Mouse (Mus musculus) midbrain, embryonic 16.5 days (tissue): ENCODE results near the gene Rorb. TPM values are rescaled to one million over a fixed set of nuclear protein-coding genes. Genes with fewer than 3 reads are reported as not detected.

Experiments
- ATAC-seq: fragments of 200-750 bp; cut with Nextera tagmentation; 2 replicates; pipeline ENCODE4 v1.8.0; 2017; ENCODE audit warnings: moderate TSS enrichment
- H3K27ac ChIP-seq: fragments of 300-500 bp; sonication (generic); 2 replicates; pipeline ENCODE4 v1.5.1; 2014; ENCODE audit warnings: mild to moderate bottlenecking, low read length, mixed read lengths
- H3K27me3 ChIP-seq: fragments of 300-500 bp; sonication (generic); 2 replicates; pipeline ENCODE4 v1.6.1; 2014; ENCODE audit warnings: low read depth, low read length, mixed read lengths; ENCODE audit not compliant: control insufficient read depth, insufficient read depth
- H3K36me3 ChIP-seq: fragments of 300-500 bp; sonication (generic); 2 replicates; pipeline ENCODE4 v1.6.1; 2014; ENCODE audit warnings: mild to moderate bottlenecking, low read length, moderate library complexity, mixed read lengths; ENCODE audit not compliant: control insufficient read depth, insufficient read depth
- H3K4me1 ChIP-seq: fragments of 300-500 bp; sonication (generic); 2 replicates; pipeline ENCODE4 v1.6.1; 2014; ENCODE audit warnings: mild to moderate bottlenecking, low read length, mixed read lengths; ENCODE audit not compliant: control insufficient read depth, insufficient read depth
- H3K4me2 ChIP-seq: fragments of 300-500 bp; sonication (generic); 2 replicates; pipeline ENCODE4 v1.6.1; 2014; ENCODE audit warnings: mild to moderate bottlenecking, low read length, mixed read lengths
- H3K4me3 ChIP-seq: fragments of 300-500 bp; sonication (generic); 2 replicates; pipeline ENCODE4 v1.5.1; 2014; ENCODE audit warnings: low read depth, mild to moderate bottlenecking, low read length, moderate library complexity, mixed read lengths
- H3K9ac ChIP-seq: fragments of 300-500 bp; sonication (generic); 2 replicates; pipeline ENCODE4 v1.6.1; 2014; ENCODE audit warnings: low read depth, low read length, mixed read lengths
- H3K9me3 ChIP-seq: fragments of 300-500 bp; sonication (generic); replicated peaks from 2 replicates; pipeline ENCODE4 v1.6.1; 2014; ENCODE audit warnings: mild to moderate bottlenecking, low read length, mixed read lengths; ENCODE audit not compliant: control insufficient read depth, poor library complexity, severe bottlenecking
- WGBS: fragments of 180-500 bp; shearing (Covaris S2); extraction: QIAGEN DNeasy Blood & Tissue Kit; methylation state at CpG from one replicate; pipeline ENCODE4 v1.1.7; 2014; 5-methylcytosine and 5-hydroxymethylcytosine counted together
- polyA plus RNA-seq: library from polyadenylated mRNA; unstranded; fragments of >200 nt; fragmentation: Nextera tagmentation; extraction: Ambion mirVana; gene quantifications from 2 replicates; pipeline ENCODE4 v1.2.1, GENCODE M21; 2015

The Rorb gene
- polyA plus RNA-seq, 1 experiment from 2014 or later = 23.0 TPM

- Histone ChIP-seq H3K27me3 (no peaks in the 10 kb centered on the region), H3K27ac (no peak overlapping the region), H3K36me3 (no peaks in the 10 kb centered on the region), H3K9ac (no peak overlapping the region), H3K9me3 (no peaks in the 10 kb centered on the region), H3K4me1 (no peaks in the 10 kb centered on the region), H3K4me2 (no peak overlapping the region), H3K4me3 (no peak overlapping the region)
- no peak for ATAC-seq
These were observed 199.1 kb downstream of the Rorb start for GRCm38 (mm10) chr19:18911755-18912340.

- ATAC-seq = no peak
- Histone ChIP-seq H3K36me3 (no peaks in the 10 kb centered on the region), H3K27ac (no peak overlapping the region), H3K4me2 (no peak overlapping the region), H3K9me3 (no peaks in the 10 kb centered on the region), H3K27me3 (no peaks in the 10 kb centered on the region), H3K9ac (no peak overlapping the region), H3K4me3 (no peak overlapping the region), H3K4me1 (no peaks in the 10 kb centered on the region)
- 54% methylated on average over 3 of the region's 3 CpGs for WGBS
These were observed 201.4 kb downstream of the Rorb start for GRCm38 (mm10) chr19:18909641-18910040.

GRCm38 (mm10) chr19:18905511-18905910, 205.5 kb downstream of the Rorb start:
- Histone ChIP-seq H3K27ac (no peak overlapping the region), H3K9me3 (no peaks in the 10 kb centered on the region), H3K4me3 (no peak overlapping the region), H3K27me3 (no peaks in the 10 kb centered on the region), H3K9ac (no peak overlapping the region), H3K4me2 (no peak overlapping the region), H3K36me3 (no peaks in the 10 kb centered on the region), H3K4me1 (no peaks in the 10 kb centered on the region)
- 74% methylated on average over 3 of the region's 3 CpGs for WGBS
- ATAC-seq = no peak

GRCm38 (mm10) chr19:18902694-18903067, 208.3 kb downstream of the Rorb start:
- no peaks in the 10 kb centered on the region for H3K4me1 ChIP-seq
- no peaks in the 10 kb centered on the region for H3K9me3 ChIP-seq
- ATAC-seq = no peak
- H3K27ac ChIP-seq = no peak overlapping the region
- no peak overlapping the region for H3K9ac ChIP-seq
- H3K36me3 ChIP-seq = no peaks in the 10 kb centered on the region
- 52% methylated on average over 6 of the region's 6 CpGs for WGBS
- no peaks in the 10 kb centered on the region for H3K27me3 ChIP-seq
- H3K4me2 ChIP-seq = no peak overlapping the region
- no peak overlapping the region for H3K4me3 ChIP-seq

GRCm38 (mm10) chr19:18902041-18902693, 208.8 kb downstream of the Rorb start:
- Histone ChIP-seq H3K4me2 (no peak overlapping the region), H3K27me3 (no peaks in the 10 kb centered on the region), H3K9ac (no peak overlapping the region), H3K4me3 (no peak overlapping the region), H3K9me3 (no peaks in the 10 kb centered on the region), H3K27ac (no peak overlapping the region), H3K36me3 (no peaks in the 10 kb centered on the region), H3K4me1 (no peaks in the 10 kb centered on the region)
- WGBS = 60% methylated on average over 15 of the region's 15 CpGs
- ATAC-seq = no peak

GRCm38 (mm10) chr19:18898238-18898637, 212.8 kb downstream of the Rorb start:
- no peaks in the 10 kb centered on the region for H3K36me3 ChIP-seq
- no peak overlapping the region for H3K27ac ChIP-seq
- H3K9ac ChIP-seq = no peak overlapping the region
- ATAC-seq = no peak
- no peaks in the 10 kb centered on the region for H3K9me3 ChIP-seq
- no peaks in the 10 kb centered on the region for H3K27me3 ChIP-seq
- H3K4me2 ChIP-seq = no peak overlapping the region
- no peak overlapping the region for H3K4me3 ChIP-seq
- H3K4me1 ChIP-seq = no peaks in the 10 kb centered on the region

- ATAC-seq = peak; percentile 63
- no peak overlapping the region for H3K4me2 ChIP-seq
- peaks cover 16% of the 10 kb centered on the region for H3K4me1 ChIP-seq
- H3K9ac ChIP-seq = no peak overlapping the region
- 68% methylated on average over 4 of the region's 4 CpGs for WGBS
- peak overlapping the region; percentile 57; the same call in 1 of the 2 replicates for H3K27ac ChIP-seq
- H3K27me3 ChIP-seq = no peaks in the 10 kb centered on the region
- H3K9me3 ChIP-seq = no peaks in the 10 kb centered on the region
- H3K36me3 ChIP-seq = no peaks in the 10 kb centered on the region
- no peak overlapping the region for H3K4me3 ChIP-seq
These were observed 220.8 kb downstream of the Rorb start for GRCm38 (mm10) chr19:18890216-18890615.

- no peaks in the 10 kb centered on the region for H3K36me3 ChIP-seq
- H3K4me3 ChIP-seq = peak overlapping the region; percentile 33
- peak overlapping the region; percentile 66; the same call in 1 of the 2 replicates for H3K9ac ChIP-seq
- WGBS = 56% methylated on average over 1 of the region's 1 CpGs
- H3K4me2 ChIP-seq = peak overlapping the region; percentile 70
- H3K4me1 ChIP-seq = peaks cover 16% of the 10 kb centered on the region
- H3K27me3 ChIP-seq = no peaks in the 10 kb centered on the region
- H3K9me3 ChIP-seq = no peaks in the 10 kb centered on the region
- peak overlapping the region; percentile 83 for H3K27ac ChIP-seq
- ATAC-seq = peak; percentile 61; the same call in 1 of the 2 replicates
These were observed 221.4 kb downstream of the Rorb start for GRCm38 (mm10) chr19:18889632-18890031.

- Histone ChIP-seq H3K4me3 (peak overlapping the region; percentile 33), H3K9me3 (no peaks in the 10 kb centered on the region), H3K9ac (peak overlapping the region; percentile 66), H3K27me3 (no peaks in the 10 kb centered on the region), H3K4me1 (peaks cover 16% of the 10 kb centered on the region), H3K4me2 (peak overlapping the region; percentile 70), H3K27ac (peak overlapping the region; percentile 83), H3K36me3 (no peaks in the 10 kb centered on the region)
- ATAC-seq = peak; percentile 89
- 2% methylated on average over 11 of the region's 11 CpGs for WGBS
These were observed 221.8 kb downstream of the Rorb start for GRCm38 (mm10) chr19:18889117-18889627.
